Comparison of ENCODE assay signal across 26 mouse cellular contexts in the genomic region with DNA sequence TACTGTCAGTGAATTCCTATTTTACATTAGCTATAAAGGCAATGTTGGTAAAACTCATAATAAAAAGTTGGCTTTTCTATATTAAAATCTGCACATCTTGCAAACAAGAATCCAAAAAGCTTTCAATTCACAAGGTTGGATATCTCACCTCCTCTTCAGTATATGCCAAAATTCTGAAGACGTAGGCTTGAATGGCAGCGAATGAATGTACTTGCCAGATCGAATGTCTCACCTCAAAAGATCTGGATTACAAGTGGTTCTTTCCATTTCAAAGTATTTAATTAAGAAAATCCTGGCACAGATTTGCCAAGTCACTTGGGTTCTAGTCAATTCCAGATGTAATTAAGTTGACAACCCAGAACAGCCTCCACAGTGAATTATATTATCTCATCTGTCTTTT.
"Had no signal": no experiment of that assay in that cellular context is flagged by ENCODE, and none has a peak within 500 bp of the region (broad histone marks: within the 10 kb centered on the region; RNA-seq: fewer than 3 reads in every experiment).

No protein-coding gene starts in this region.

- H3K4me3 ChIP-seq: heart, embryonic 10.5 days; heart, embryonic 12.5 days; hindbrain, embryonic 10.5 days; hindbrain, embryonic 12.5 days; hindbrain, embryonic 15.5 days; kidney, embryonic 15.5 days; limb, embryonic 13.5 days; limb, embryonic 15.5 days; liver, embryonic 12.5 days had no signal

- ATAC-seq: forebrain, postnatal 0 days; hindbrain, postnatal 0 days; intestine, embryonic 16.5 days; liver, embryonic 12.5 days had no signal

- H3K36me3 ChIP-seq: heart, embryonic 10.5 days; heart, embryonic 12.5 days; hindbrain, embryonic 10.5 days; hindbrain, embryonic 12.5 days; hindbrain, embryonic 15.5 days; kidney, embryonic 15.5 days; limb, embryonic 13.5 days; limb, embryonic 15.5 days; liver, embryonic 12.5 days had no signal

- H3K9ac ChIP-seq: forebrain, postnatal 0 days; heart, embryonic 12.5 days; hindbrain, embryonic 12.5 days; hindbrain, embryonic 15.5 days; kidney, embryonic 15.5 days; limb, embryonic 13.5 days; limb, embryonic 15.5 days; liver, embryonic 12.5 days; liver, embryonic 14.5 days had no signal

- H3K4me1 ChIP-seq: heart, embryonic 10.5 days; heart, embryonic 12.5 days; hindbrain, embryonic 10.5 days; hindbrain, embryonic 12.5 days; hindbrain, embryonic 15.5 days; kidney, embryonic 15.5 days; limb, embryonic 13.5 days; limb, embryonic 15.5 days; liver, embryonic 12.5 days had no signal

- H3K27me3 ChIP-seq: heart, embryonic 12.5 days; hindbrain, embryonic 12.5 days; hindbrain, embryonic 15.5 days; kidney, embryonic 15.5 days; limb, embryonic 13.5 days; limb, embryonic 15.5 days; liver, embryonic 12.5 days had no signal

- H3K9me3 ChIP-seq: heart, embryonic 10.5 days; heart, embryonic 12.5 days; hindbrain, embryonic 10.5 days; hindbrain, embryonic 12.5 days; hindbrain, embryonic 15.5 days; kidney, embryonic 15.5 days; limb, embryonic 13.5 days; limb, embryonic 15.5 days; liver, embryonic 12.5 days had no signal

- H3K4me2 ChIP-seq: heart, embryonic 12.5 days; hindbrain, embryonic 12.5 days; hindbrain, embryonic 15.5 days; kidney, embryonic 15.5 days; limb, embryonic 13.5 days; limb, embryonic 15.5 days; liver, embryonic 12.5 days had no signal

- H3K27ac ChIP-seq: heart, embryonic 10.5 days; hindbrain, embryonic 10.5 days; hindbrain, embryonic 12.5 days; hindbrain, embryonic 15.5 days; hindbrain, postnatal 0 days; kidney, embryonic 15.5 days; kidney, postnatal 0 days; limb, embryonic 13.5 days; limb, embryonic 15.5 days; liver, embryonic 12.5 days; liver, embryonic 14.5 days had no signal

- DNase-seq: forebrain, postnatal 0 days; gastrocnemius, postnatal 14 days; heart, adult 18-20 months; heart, postnatal 10 days; heart, postnatal 4 days; kidney, adult 11 months; kidney, adult 2 months; kidney, adult 9 months; kidney, postnatal 14 days; kidney, postnatal 36 days; layer of hippocampus, adult 9-11 months; layer of hippocampus, postnatal 36 days; left cerebral cortex, postnatal 4 days had no signal
